Mouse (Mus musculus) retina, adult 2 months (tissue): ENCODE measurements around the gene Arhgef17.

Experiments used
- DNase-seq: peaks from one replicate; pipeline ENCODE4 v3.0.0-alpha.2; 2012; ENCODE audit warnings: low read depth, low spot score

The Arhgef17 gene

DNA sequence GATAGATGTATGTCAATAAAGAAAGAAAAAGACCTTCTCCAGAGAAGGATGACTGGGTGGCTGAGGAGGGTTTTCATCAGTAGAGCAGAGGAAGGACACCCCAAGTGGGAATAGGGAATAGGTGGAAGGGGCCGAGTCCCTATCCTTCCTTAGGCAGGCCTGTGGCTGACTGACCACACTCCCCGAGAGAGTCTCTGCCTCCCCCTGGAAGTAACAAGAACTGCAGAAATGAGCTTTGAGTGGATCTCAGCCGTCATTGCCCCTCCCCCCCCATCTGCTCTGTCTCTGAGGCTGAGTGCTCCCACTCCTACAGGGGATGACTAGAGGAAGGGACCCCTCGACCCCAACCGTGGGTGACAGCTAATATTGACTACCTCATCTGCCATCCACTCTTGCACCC is 9.3 kb upstream of the Arhgef17 start:
- no peak for DNase-seq

DNA sequence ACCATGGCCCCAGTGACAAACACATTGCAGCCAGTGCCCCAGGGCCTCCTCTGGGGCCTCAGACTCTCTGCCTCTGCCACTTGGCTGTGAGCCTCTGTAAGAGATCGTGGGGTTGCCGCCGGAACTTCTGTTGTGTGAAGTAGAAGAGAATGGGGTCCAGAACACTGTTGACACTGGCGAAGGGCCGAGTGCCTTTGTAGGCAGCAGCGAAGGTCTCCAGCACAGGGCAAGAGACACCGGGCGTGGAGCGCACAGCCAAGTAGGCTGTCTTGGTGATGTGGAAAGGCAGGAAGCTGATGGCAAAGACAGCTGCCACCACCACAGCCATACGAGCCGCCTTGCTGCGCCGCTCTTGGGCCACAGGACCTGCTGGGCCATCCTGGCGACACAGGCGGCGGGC is 6.2 kb upstream of the Arhgef17 start:
- DNase-seq: no peak

DNA sequence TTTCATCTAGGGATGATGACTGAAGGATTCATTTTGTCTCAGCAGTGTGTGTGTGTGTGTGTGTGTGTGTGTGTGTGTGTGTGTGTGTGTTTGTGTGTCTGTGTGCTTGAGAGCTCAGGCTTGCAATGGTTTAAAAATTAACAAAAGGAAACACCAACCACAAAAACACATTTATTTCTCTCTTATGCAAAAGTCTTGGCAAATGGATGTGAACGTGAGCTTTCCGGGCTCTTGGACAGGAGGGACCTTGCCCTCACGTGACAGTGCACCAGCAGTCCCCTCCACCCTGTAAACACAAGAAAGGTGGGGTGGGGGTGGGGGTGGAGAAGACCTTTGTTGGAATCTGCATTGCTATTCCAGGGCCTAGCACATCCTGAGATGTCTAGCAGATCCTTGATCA is 5.6 kb upstream of the Arhgef17 start:
- no peak for DNase-seq

DNA sequence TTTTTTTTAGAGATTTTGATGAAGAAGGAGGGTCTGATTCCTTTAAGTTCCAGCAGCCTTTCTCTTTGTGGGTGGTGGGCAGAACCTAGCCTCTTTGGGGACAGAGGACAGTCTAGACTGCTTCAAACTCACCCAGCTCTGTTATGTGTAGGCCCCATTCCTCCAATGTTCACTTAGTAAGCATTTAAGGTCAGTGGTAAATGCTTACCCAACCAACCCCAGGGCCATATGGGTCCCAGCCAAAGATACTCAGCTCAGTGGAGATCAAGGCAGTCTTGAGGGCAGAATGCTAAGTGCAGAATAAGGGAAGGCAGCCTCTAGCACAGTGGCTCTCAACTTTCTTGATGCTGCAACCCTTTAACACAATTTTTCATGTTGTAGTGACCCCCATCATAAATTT is 1.6 kb upstream of the Arhgef17 start:
- DNase-seq: no peak

DNA sequence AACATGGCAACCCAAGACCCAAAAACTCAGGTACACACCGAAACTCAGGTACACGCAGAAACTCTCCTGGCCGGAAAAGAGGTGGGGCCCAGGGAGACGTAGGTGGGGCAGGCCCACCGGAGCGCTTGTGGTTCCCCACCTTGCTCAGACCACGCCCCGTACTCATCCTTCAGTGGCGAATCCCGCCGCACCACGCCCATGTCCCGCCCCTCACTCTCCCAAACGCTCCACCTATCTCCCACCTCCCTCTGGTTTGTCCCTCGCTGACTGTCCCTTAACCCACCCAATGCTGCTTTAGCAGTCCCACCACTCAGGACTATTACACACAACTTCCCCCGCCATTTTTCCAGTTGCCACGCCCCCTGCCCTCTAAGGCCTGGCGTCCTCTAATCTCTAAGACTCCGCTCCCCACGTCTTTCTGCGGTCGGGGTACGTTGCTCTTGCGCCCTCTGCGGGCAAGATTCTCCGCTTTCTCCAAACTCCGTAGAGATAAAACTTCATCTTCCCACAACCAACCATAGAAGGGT is 637 bp upstream of the Arhgef17 start:
- DNase-seq: peak; percentile 42

DNA sequence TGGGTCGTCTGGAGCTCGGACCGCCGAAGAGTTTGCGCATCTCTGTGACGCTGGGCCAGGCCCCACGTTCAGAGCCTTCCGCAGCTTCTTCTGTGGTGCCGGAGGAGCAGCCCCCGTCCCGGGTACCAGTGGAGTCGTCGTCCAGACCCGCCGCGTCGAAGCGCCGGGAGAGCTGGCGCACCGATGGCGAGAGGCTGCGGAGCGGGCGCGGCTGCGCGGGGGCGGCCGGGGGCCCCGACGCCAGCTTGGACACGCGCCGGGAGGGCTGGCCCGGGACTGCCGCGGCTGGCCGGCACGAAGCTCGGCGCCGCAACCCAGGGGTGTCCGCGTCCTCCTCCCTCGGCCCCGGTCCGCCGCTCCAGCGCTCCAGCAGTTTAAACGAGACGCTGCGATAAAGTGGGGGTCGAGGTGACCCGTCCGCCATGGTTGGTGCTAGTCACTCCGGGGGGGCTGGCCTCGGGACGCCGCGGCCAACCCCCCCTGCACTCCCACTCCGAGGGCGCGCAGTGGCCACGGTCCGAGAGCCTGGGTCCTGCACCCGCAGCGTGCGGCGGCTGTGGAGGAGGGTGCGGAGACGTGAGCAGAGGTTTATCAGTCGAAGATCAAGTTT is 486 bp downstream of the Arhgef17 start:
- DNase-seq: no peak

DNA sequence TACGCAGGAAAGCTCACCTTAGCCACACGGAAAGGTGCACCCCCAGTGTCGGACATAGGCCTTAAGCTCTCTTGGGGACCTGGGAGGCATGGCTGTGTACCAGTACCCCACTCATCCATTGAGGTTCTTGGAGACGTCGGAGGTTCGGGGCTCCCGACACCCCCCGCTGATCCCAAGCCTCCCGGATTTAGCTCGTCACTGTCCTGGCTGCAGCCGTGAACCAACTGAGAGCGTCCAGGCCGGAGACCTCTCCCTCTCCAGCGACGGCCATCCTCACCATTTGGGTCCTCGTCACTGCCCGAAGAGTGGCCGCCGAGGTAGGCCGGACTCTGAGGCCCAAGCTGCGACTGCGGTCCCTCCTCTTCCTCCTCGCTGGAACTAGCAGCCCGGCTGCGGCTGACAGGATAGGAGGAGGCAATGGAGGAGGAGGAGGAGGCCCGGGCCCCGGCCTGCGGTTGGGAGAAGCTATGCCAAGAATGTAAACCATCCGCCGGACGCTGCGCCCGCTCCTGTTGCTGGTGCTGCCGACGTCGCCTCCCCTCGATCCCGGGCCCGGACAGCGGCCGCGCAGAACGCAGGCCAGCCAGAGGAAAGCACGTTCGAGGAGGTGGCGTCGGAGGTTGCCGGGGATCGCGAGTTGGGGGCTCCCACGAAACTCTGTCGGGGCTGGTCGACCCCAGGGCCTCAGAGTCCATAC is 1.1 kb downstream of the Arhgef17 start:
- no peak for DNase-seq

DNA sequence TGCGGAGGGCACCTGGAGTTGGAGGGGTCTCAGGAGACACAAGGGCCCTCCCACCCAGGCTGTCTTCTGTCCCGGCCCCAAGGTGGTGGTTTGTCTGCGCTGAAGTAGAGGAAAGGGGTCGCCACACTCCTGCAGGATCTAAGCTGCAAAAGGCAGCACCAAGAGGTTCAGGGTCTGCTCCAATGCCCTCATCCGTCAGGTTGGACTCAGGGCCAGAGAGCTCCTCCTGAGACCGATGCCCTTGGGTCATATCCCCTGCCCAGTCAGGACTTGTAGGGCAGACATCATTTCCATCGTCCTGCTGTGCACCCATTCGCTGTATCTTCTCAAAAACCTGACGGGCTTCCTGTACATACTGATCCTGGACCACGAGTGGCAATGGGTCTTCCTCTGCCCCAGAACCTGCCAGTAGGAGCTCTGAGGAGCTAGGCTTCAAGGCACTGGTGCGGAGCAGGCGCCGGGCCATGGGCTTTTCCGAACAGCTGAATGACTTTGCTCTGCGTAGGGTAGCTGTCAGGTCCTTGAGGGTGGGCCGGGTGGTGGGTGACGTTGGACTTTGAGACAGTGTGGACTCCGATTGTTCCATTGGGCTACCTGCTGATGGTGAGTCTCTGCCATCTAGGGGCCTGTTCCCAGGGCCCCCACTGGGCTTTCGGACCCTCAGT is 2.1 kb downstream of the Arhgef17 start:
- DNase-seq: no peak

DNA sequence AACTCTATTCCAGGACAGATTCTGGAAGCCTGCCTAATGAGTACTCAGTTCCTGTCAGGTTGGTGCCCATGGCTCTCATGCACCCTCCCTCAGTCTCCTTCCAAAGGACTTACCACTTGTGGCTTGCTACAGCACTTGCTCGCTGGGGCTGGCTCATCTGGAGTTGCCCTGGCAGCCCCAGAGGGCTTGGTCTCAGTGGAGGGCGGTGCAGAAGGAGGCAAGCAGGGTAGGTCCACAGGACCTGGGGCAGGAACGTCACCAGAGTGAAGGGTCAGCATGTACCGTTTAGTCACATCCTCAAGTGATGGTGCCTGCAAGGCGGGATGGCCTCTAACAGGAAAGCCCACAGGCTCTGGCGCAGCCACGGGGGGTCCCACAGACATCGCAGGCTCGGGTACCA is 3.5 kb downstream of the Arhgef17 start:
- DNase-seq: no peak

DNA sequence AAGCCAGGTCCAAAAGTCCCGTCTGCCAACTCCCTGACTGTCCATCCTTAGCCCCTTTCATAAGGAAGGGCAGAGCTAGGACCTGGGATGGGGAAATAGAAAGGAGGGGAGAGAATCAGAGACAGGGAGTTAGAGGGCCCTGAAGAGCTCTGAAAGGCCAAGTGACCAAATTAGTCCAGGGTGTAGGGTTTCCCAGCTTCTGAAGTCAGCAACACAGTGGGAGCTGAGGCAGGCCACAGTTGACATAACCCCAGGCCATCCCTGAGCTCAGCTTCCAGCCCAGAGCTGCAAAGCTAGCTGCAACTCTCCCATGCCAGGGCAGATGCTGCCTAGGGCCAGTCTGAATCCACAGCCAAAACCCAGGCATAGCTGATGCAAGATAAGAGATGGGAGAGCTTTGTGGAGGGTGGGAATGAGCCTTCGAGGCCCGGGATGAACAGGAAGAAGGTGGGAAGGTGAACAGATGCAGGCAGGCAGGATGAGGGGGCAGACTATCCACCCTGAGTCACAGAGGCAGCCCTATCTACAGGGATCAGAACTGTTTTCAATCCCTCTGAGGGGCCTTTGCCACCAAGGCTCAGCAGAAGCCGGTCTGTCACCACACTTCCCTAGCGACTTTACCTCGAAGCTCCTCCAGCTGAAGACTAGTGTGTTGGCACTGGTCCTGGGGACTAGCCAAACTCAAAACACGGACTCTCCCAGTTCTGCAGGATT is 4.5 kb downstream of the Arhgef17 start:
- DNase-seq: no peak

DNA sequence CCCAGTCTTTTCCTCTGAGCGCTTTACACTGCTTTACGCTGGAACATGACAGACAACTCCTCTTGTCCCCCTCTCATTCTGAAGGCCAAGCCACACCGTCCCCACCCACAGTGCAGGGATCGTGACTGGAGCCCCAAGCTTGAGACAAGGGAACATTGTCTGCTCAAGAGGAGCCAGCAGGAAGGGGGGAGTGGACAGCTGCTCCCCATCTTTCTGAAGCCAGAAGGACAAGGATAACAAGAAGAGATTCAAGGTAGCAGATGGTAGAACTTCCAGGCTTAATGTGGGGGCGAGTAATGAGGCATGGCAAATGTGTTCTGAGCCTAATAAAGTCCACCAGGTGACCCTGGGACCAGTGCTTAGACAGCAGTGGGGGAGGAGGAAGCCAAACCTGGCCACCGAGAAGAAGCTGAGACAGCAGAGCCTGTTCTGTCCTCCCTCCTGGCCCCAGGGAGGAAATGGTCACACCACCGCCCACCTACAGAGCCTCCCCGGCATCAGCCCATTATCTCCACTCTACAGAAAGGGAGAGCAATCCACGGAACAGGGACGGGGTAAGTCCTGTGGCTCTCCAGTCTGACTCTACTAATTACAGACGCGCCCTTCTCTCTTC is 5.5 kb downstream of the Arhgef17 start:
- DNase-seq: no peak

DNA sequence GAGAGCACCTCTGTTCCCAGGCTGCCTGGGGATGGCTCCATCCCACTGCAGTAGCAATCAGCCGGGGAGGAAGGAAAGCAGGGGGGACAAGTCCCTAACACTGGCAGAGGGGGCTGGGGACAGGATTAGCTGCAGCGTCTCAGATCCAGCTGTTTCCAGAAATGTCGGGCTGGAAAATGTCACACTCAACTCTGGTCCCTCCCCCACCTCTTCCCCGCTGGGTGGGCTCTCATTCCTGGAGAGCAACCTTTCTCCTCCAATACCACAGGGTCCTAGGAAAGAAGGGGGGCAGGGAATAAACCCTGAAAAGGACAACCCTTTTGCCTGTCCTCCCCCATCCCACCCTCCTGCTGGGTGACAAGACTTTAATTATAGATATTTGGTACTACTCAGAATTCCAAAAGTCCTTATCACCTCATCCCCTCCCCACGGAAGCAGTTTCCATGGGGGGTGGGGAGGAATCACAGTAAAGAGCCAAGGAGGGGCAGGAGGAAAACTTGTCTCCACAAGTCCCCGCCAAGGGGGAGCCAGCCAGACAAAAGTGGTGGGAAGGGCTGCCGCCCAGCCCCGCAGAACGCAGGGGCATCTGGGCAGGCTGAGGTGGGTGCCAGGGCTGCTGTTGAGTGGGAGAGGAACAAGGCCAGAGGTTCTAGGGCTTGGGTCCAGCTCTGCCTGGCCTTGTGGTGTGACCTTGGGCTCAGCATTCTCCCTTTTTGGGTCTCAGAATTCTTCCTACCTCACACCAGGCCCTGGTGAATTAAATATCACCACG is 7.0 kb downstream of the Arhgef17 start:
- DNase-seq: no peak

DNA sequence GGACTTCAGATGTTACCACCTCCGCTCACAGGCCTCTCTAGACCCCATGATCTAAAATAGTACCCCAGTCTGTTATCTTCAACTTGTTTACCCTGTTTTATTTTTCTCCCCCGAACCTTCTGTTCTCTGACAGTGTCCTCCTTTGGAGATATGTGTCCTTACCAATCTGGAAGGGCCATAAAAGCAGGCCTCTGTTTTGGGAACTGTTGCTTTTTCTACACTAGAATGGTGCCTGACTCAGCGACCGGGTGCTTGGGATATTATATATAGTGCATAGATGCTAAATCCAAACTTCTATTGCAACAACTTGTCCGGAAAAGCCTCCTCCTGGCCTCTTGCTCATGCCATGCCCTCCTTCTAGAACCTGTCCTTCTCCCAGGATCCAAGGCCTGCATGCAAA is 7.7 kb downstream of the Arhgef17 start:
- DNase-seq: no peak

DNA sequence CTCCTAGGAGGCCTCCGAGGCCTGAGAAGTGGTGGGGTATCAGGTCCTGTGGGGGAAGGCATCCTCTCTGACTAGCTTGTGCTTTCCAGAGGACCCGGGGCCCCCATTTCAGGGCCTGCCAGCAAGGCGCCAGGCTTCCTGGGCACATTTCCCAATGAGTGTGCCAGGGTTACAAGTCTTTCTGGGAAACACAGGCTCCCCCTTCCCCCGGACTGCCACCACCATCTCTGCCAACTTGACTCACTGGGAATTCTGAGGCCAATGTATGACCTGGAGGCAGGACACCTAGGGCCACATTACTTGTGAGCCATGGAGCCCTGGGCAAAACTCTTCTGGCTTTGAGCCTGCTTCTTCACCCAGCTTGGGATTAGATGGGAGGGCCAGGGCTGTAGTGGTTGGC is 9.0 kb downstream of the Arhgef17 start:
- no peak for DNase-seq

DNA sequence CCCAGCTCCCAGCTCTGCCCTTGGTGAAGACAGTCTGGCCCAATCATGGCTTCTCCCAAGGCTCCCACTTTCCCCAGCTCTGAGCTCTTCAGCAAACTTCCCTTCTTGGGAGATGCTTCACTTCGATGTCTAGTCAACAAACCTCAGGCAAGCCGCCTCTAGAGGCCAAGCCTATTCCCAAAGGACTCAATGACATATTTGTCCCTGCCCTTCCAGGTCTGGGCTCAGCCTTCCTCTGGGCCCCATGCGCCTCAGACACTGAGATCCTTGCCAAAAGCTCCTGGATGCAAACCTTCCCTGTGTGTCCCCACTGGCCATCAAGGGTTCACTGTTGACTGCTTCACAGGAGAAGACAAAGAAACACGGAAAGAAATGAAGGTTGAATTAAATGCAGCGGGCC is 10.6 kb downstream of the Arhgef17 start:
- DNase-seq: no peak

DNA sequence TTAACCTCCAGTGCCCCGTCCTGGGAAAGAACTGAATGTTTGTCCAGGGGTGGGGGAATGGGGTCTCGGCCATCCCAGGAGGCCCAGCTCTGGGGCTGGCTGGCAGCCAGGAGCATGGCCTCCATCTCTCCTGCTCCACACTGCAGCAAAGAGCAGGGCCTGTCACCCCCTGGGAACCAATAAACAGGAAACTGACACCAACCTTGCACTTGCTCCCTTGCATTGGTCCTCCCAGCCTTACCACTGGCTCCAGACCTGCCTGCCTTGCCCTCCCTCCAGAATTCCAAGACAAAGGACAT is 12.1 kb downstream of the Arhgef17 start:
- no peak for DNase-seq

DNA sequence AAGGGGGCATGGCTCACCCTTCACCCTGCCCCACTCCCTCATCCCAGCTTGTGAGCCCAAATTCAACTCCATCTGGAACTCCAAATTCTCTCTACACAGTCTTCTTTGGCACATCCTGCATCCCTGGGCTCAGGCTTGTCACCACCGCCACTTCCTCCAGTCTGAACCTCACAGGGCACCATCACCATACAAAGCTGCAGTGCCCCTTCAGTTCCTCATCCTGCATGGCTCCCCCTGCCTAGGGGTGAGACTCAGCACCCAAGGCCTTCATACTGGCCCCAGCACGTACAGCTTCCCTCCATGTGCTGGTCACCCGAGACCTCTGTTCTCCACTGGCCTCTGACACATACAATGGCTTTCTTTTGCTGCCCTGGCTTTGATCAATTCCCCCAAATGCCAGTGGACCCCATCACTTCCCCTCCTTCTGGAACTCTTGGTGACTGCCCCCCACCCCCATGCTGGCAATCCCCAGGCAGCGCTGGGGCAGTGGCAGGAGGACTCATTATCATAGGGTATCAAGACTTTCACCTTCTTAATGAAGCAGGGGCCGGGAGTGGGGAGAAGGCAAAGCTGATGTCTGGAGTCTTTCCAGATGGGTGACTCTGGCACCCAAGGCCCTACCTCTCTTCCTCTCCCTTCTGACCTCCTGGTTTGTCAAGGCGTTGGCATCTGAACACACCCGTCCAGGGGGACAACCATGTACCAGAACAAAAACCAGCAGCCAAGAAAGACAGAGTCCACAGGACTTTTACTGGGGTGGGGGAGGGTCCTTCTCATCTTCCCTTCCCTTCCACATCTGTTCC is 12.7 kb downstream of the Arhgef17 start:
- no peak for DNase-seq

DNA sequence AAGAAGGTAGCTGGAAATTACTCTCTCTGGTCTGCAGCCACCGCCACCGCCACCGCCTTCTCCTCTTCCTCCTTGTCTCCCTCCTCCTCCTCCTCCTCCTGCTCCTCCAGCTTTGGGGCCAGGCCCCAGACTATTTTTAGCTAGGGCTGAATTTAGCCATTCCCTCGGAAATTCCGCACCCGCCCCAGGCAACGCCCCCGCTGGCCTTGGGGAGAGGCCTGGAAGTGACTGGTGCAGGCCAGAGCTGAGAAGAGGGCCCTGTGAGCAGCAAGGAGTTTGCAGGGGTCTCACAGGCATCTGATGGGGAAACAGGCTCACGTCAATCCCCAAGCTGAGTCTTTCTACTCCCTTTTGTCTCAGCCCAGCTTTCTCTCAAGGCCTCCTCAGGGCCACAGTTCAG is 13.7 kb downstream of the Arhgef17 start:
- DNase-seq: no peak

DNA sequence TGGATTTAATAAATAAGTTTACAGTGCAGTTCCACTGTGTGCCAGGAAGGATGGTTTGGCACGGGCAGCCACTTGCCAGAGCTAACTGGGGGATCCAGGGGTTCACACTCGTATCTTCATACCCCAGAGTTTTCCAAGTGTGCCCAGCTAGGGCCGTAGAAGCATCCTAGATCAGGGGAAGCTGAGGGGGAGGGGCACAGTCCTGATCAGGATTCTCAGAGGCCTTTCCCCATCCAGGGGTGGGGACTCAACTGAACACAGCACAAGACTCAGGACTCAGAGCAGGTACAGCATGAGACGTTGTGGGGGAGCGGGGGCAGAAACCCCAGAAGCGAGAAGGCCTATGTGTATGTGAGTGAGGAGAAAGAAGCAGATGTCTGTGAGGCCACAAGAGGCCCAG is 14.2 kb downstream of the Arhgef17 start:
- no peak for DNase-seq

DNA sequence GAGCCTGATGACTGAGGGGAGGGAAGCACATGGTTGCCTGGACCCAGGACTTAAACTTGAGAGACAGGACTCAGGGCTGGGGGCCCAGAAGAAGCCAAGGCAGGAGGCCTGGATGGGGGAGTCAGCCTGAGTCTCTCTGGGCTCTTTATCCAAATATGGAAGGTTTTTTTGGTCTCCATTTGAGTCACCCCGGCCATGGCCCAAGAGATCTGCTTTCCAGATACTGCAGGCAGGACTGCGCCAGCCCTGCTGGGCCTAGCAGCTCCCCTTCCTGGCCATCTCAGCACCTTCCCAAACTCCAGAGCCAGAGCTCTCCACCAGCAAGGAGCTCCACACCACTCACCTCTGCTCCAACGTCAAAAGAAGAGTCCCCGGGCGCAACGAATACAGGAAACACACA is 15.4 kb downstream of the Arhgef17 start:
- no peak for DNase-seq

DNA sequence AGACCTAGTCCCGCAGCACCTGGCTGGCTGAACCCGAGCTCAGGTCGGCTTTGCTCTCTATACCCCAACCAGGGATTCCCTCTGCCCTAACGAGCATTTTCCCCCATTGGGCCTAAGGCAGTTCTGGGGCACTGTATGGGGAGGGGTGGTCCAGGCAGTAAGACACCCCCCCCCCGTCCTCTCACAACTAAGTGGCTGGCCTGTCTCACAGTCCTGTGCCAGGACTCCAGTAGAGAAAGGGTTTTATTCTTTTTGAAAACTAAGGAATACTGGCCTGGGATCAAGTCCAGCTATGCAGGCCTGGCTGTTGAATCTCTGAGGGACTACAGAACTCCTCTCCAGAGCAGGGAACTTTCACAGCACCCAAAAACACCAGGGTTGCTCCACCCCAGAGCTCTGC is 16.7 kb downstream of the Arhgef17 start:
- DNase-seq: no peak
